Mouse (Mus musculus) heart, adult 11 months (tissue): ENCODE results near the gene Lmod3.
"Not testable (repeated sequence)": the region's sequence is repeated elsewhere in the genome, so short reads cannot be mapped to it uniquely, and the experiment has no call there.

Experiments
- DNase-seq: peaks from one replicate; pipeline ENCODE4 v3.0.0; 2022

The Lmod3 gene

DNA sequence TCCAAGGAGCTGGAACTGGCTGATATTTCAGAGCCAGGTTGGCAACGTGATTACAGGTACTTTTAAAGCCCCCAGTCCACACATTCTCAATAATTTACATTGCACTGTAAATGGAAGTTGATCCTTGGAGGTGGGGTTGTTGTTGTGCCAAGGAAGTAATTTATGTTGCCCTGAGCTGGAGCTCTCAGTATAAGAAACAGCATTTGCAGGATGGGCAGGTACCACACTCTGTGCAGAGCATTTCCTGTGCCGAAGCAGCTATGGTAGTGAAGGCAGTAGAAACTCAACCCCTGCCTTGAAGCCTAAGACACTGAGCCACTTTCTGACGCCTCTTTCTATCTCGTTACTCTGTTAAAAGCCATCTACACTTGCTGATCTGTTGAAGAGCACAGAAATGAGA is 23.2 kb upstream of the Lmod3 start:
- peak; percentile 84 for DNase-seq

DNA sequence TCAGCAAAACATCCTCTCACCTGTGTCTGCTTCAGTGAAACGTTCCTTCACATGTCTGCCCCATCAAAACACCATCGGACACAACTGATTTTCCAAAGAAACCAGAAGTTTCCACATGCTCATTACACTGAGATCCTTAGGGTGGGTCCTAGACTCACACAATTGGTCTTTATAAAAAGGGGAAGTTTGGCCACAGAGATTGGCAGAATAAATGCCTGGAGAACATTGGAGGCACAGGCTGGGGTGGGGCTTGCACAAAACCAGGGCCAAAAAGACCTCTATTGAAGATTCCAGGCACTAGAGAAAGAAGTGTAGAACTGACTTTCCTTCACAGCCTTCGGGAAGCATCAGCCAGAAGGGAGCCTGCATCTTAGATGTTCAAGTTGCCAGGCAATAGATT is 21.2 kb upstream of the Lmod3 start:
- DNase-seq, result peak; percentile 88

DNA sequence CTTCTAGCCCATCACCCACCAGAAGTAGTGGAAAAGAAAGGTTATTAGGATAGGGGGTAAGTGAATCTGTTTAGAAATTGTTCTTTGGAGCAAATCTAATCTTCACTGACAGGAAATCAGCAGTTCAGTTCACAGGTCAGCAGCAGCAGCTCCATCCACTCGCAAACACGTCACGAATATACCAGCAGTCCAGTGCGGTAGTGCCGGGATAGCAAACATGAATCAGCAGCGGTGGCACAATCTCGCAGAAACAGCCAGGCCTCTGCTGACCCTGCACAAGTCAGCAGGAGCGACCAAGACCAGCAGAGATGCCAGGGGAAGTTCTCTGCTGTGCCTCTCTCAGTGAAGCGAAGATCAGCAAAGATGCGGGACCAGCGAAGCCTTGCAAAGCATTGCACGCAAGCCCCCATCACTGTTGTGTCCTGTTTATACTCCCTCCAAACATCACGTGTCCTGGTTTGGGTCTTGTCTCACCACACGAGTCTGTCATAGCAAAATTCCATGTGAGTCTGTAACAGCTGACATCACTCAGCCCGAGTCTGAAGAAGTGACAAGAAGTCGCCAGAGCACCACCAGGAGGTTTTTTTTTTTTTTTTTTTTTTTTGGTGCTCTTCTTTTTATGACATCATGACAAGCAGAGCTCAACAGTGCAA is 20.6 kb upstream of the Lmod3 start:
- DNase-seq, result peak; percentile 93

DNA sequence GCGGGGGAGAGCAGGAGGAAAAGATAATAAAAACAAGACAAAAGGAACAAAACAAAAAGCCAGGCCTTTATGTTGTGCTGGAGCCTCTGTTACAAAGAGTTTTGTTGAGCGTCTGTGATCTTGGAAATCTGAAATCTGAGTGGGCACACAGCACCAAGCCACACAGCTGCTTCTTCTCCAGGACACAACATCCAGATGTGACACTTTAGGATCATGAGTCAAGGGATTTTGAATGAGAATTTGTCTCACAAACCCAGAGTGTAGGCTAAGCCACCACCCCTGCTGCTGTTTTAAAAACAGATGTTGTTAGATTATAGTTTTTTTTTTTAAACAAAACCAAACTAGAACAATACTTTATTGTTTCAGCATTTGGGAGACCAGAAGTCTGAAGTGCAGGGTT is 19.8 kb upstream of the Lmod3 start:
- DNase-seq, result peak; percentile 59

DNA sequence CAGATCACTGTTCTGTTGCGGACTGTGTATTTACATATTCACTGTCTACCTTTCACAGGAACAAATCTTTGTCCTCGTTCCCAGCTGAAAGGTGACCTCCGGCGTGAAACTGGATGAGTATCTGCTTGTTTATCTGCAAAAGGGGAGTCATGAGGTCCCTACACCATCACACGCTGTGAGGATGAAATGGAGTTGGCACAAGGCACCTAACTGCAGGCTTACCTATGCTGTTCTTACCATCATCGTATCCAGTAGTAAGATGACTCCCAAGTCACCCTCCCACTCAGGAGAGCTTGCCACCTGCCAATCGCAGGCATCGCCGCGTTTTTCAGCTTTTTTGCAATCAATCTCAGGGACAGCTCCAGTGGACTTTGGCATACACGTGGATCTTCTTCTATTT is 17.0 kb upstream of the Lmod3 start:
- DNase-seq, result peak; percentile 84

DNA sequence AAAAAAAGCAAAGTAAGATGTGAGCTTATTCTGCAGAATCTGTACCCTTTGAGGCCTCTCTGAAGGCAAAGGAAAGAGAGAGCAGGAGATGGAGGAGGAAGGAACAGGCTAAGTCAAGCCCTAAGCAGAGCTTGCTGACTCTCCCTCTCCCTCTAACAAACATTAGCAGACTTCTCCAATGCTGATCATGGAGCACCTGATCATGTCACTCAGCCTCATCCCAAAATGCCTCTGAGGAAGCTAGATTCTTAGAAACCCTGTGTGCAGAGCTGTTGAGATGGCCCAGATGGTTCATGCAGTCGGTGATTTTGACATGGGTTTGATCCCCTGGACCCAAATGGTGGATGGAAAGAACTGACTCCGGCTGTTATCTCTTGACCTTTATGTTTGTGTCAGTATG is 14.6 kb upstream of the Lmod3 start:
- peak; percentile 39 for DNase-seq

DNA sequence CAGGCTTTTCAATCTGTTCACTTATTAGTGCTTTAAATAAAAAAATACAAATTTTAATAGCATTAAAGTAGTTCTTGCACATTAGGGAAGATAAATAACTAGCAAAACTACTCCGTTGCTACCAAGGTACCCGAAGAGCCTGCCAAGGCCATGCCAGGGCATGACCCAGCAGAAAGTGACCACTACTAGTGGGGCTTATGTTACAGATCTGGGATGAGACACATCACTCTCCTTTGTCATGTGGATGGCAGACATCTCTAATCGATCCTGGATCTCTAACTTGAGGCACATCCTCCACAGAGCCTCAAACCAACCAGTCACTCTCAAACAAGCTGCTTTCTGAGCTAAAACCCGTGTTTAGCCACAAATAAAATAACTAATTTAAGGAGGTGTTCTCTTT is 14.1 kb upstream of the Lmod3 start:
- peak; percentile 69 for DNase-seq

DNA sequence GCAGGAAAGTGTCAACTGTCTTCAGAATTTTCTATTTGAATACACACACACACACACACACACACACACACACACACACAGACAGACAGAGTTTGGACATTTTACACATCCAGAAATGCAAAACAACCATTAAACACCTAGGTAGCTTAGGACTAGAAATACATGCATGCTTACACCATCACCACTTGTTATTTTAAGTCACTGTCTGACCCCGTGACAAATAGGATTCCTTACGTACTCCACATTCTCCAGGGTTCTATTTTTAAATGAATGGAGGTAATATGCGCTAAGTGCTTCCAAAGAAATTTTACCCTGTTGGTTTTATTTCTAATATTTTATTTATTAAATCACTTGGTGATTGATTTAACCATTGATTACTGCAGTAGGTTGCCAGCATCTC is 13.1 kb upstream of the Lmod3 start:
- no peak for DNase-seq

DNA sequence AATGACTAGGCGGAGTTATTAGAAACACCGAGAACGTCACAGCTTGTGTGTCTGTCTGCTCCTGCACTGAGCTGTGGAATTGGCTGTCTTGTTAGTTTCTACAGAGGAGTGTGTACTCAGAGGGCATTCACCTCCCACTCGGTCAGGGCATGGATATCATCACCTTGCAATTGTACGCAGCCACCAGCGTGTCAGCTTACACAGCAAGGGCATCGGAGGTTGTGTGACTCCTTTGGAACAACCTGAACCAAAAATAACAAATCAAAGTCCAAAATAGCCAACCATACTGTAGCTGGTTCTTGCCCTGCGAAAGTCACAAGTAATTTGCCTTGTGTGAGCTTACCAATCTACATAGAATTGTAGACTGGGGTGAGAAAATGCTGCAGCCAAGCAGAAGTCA is 12.7 kb upstream of the Lmod3 start:
- DNase-seq, result peak; percentile 97

DNA sequence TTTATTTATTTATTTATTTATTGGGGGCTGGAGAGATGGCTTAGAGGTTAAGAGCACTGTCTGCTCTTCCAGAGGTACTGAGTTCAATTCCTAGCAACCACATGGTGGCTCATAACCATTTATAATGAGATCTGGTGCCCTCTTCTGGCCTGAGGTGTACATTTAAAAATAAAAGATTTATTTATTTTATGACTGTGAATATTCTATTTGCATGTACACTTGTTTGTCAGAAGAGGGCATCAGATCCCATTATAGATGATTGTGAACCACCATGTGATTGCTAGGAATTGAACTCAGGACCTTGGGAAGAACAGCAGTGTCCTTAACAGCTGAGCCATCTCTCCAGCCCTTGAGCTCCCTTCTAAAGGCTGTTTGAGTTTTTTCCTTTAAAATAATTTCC is 11.2 kb upstream of the Lmod3 start:
- DNase-seq, result not testable (repeated sequence)

DNA sequence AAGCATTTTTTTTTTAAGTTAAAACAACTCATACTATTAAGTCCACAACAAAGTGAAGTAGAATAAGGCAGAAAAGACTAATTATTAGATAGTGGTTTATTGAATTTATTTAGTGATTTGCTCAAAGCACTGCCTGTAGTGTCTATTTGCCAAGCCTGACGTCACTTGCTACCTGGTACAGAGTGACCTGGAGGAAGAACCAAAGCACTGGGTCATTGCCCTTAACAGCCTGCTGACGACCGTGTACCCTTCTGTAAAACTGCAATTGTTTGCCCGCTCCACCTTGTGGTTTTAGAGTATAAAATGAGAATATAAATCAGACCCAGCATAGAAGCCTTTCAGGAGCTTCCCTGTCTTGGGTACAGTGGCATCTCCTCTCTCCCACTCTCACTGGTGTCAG is 9.7 kb upstream of the Lmod3 start:
- peak; percentile 56 for DNase-seq

DNA sequence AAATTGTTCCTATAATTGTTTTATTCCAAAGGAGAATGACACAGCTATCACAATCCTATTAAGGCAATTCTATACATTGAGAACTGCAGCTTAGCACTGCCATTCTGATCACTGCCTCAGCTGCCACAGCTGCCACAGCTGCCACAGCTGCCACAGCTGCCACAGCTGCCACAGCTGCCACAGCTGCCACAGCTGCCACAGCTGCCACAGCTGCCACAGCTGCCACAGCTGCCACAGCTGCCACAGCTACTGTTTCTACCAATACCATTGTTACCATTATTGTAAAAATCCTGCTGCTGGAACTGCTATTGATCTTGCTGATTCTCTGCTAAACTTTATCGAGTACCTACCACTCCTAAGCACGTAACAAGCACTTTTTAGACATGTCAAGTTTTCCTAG is 7.4 kb upstream of the Lmod3 start:
- not testable (repeated sequence) for DNase-seq

DNA sequence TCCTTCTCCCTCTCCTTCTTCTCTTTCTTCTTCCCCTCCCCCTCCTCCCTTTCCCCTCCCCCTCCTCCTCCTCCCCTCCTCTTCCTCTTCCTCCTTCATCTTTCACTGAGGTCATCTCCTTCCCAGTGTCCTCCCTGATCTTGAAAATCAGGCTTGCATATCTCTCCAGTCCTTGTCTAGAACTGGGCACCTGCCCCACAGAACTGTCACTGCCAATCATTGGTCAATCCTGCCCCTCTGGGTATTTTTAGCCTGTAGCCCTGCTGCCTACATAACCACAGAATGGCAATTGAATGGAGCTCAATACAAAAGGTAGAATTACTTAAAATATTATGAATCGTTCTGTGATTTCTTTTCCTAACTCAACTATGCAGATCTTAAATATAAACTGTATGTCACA is 5.9 kb upstream of the Lmod3 start:
- DNase-seq, result peak; percentile 88

DNA sequence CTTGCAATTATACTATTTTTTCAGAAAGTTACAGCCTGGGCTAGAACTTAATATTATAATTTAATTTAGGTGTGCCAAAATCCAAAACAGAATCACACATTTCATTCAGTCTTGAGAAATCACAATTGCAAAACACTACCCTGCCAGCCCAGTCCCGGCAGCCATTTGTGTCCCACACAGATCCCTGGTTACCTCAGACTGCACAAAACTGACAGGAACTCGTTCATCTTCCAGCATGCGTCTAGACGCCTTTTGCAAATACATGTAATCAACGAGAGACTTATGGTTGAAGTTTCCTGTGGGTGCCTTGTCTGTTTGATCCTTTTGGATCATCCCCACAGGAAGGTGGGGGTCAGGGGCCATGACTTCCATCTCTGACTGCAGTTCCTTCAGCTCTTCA is 473 bp downstream of the Lmod3 start:
- peak; percentile 86 for DNase-seq

DNA sequence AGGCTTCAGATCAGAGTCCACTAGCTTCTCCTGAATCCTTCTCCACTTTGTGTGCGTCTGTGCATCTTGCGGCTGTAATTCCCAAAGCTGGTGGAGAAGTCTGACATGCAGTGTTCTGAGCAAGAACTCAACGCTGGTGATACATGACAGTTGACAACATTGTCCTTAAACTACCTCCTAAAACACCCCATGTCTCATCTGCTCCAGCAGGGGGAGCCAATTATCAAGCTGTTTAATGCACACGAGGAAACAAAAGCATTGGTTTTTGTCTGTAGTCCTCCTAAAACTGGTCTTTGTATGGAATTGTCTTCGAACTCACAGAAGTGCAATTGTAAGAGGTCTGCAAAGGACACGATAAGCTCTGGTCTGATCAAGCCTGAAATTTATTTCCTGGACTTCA is 1.6 kb downstream of the Lmod3 start:
- peak; percentile 94 for DNase-seq

DNA sequence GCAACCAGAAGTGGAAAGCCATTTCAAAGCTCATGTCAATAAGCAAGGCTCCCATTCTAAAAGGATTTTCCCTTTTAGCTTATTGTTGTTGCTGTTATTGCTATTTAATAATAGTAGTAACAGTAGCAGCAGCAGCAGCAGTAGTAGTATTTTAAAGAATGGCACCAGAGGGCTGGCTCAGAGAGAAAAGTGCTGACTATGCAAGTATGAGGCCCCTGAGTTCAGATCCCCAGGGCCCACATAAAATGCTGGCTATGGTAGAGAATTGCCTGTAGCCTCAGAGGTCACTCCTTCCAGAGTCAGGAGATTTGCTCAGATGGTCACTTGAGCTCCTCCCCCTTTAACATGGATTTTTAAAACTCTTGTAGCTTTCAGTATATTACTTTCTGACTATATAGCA is 7.4 kb downstream of the Lmod3 start:
- DNase-seq, result no peak

DNA sequence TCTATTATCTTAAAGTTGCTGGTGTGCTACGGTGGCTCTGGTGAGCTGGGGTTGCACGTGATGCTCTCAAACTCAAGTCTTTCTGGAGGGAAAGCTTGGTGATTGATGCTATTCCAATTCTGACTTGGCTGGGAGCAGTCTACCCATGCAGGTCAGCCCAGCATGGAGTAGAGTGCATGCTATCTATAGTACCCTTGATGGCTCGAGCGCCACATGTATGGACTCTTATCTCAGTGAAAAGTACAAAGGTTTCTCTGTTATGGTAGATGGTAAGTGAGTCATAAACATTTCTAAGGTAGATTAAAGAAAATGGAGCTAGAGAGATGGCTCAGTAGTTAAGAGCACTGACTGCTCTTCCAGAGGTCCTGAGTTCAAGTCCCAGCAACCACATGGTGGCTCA is 10.0 kb downstream of the Lmod3 start:
- DNase-seq, result no peak

DNA sequence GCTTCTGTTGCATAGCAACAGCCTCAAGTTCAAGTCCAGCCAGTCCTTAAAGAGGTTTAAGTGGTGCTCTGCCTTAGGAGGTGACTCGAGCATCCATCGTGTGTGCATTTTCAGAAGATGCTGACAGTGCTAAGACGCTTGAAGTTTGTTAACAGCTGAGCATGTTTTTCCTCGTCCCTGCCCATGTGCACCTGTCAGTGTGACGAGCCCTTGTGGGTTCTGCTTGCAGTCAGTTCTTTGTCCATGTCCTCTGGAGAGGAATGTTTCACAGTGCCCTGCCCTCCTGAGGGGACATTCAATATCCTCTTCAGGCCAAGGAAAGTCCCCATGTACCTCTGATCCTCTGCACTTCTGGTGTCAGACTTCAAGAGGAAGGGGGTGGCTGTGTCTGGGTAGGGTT is 12.5 kb downstream of the Lmod3 start:
- no peak for DNase-seq

DNA sequence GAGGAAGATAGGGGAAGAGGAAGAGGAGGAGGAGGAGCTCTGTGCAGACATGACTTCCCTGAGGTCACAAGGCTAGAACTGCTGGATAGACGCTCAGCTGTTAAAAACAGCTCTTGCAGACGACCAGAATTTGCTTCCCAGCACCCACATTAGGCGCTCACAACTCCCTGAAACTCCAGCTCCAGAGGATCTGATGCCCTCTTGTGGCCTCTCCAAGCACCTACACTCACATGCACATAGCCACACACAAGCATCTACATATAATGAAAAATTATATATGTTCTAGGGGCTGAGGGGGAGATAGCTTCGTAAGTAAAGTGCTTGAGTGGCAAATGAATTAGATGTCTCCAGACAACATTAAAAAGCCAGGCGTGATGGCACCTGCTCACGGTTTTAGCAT is 13.2 kb downstream of the Lmod3 start:
- DNase-seq, result no peak

DNA sequence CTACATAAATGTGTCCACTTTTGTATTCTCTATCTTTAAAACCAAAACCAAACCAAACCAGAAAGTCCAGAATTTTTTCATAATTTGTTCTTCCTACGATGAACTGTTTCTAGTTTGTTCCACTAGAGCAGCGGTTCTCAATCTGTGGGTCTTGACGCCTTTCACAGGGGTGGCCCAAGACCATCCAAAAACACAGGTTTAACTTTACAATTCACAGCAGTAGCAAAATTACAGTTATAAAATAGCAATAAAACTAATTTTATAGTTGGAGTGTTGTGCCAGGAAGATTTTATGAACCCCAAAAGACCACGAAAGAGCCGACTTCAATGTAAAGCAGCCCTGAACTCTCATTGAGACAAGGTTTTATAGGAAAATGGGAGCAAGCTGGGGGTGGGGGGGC is 16.5 kb downstream of the Lmod3 start:
- no peak for DNase-seq

DNA sequence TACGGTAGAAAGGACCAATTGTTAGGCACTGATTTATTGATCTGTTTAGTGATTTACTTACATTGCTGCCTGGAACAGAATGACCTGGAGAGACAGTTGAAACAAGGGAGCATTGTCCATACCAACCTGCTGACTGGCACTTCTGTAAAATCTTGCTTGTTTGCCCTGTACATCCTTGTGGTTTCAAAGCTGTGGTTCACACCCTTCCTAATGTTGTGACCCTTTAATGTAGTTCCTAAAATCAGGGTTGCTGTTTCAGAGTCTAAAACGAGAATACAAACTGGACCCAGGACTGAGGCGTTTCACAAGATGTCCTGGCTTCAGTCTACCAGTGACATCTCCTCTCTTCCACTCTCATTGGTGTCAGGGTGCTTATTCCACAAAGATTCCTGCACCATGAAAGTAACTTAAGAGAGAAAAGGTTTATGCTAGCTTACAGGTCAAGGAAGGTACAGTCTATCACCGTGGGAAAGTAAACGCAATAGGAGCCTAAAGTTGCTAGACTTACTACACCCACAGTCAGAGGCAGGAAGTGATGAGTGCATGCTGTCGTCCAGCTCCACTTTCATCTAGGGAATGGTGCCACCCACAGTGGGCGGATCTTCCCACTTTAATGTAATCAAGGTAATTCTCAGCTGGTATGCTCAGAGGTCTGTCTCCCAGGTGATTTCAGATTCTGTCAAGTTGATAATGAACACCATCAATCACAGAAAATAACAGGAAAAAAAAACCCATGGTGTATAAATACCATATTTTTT is 17.5 kb downstream of the Lmod3 start:
- no peak for DNase-seq

DNA sequence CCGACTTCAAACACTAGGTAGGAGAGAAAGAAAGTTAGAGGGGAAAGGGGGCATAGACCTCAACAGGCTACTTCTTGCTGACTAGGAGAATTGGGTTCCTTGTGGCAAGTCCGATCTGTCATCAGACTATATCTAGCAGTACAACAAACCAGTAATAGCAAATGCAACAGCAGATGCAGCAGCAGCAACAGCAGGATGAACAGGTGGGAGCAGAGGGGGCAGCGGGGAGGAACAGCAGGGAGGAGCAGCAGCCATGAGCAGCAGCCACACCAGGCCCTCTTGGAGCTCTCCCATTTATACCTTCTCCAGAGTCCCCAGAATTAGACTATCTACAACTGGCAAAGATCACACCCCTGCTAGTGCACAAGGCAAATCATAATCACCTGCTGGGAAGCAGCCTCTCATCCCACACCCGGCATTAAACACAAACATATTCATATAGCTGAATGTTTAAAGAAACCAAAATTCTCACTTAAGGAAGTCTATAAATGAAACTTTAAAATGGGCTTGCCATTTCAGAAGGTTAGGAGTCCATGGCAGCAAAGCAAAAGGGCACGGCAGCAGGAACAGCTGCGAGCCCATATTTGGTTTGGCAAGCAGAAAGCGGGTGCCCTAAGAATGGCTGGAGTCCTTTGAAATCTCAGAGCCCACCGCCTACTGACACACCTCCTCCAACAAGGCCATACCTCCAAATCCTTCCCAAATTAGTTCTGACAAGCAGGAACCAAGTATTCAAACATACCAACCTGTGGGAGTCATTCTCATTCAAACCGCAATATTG is 25.3 kb downstream of the Lmod3 start:
- peak; percentile 60 for DNase-seq

DNA sequence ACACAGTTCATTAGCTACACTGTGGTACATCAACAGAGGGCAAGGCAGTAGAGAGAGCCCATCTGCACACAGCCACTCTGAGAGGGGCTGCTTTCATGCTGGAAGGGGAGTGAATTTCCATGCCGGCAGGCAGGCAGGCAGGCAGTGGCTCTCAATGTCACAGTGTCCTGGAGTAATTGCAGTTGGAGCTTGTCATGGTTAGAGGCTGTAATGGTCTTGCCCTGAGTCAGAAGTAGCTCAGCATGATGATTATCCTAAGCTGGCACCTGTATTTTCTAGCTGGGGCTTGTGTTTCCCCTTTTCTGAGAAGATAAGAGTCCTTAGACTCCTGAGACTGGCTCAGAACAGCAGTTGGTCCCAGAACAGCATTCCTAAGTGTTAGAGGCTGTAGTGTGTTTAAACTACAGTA is 26.5 kb downstream of the Lmod3 start:
- peak; percentile 87 for DNase-seq

DNA sequence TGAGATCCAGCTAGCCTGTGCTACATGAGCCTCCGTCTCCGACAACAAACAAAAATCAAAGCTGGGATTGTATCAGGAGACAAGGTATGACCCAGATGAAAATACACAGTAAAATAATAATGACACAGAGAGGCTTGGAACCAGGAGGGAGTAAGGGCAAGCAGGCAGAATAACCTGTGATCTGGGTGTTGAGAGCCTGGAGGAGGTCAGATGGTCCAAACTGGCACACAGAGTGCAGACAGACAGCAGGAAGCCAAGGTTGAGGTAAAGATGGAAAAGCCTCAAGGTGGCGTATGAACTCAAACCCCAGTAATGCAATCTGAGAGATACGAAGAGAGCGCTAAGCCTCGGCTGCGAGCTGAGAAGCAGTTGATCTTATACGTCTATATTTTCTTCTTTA is 28.1 kb downstream of the Lmod3 start:
- DNase-seq, result peak; percentile 87
